Mouse (Mus musculus): ENCODE data around the gene Lhx1.

GRCm38 (mm10) chr11:84565224-84565623, 39.9 kb upstream of the Lhx1 start:
- no peak for TF ChIP-seq POLR2A (IDR thresholded peaks at IDR 0.05; ENCODE audit: insufficient read length, low read depth)
- no peak for TF ChIP-seq CEBPB (IDR thresholded peaks at IDR 0.05; ENCODE audit: insufficient read depth, poor library complexity, severe bottlenecking)
- TF ChIP-seq TCF12 (IDR thresholded peaks at IDR 0.05; ENCODE audit: insufficient read depth, poor library complexity, severe bottlenecking): no peak
- no peak for TF ChIP-seq MAX (IDR thresholded peaks at IDR 0.05; ENCODE audit: low read depth)
- TF ChIP-seq REST (IDR thresholded peaks at IDR 0.05; ENCODE audit: insufficient read depth, insufficient read length): no peak
- no peak for TF ChIP-seq TCF3 (IDR thresholded peaks at IDR 0.05; ENCODE audit: insufficient read length, low read depth)
- no peak for TF ChIP-seq POLR2AphosphoS2 (IDR thresholded peaks at IDR 0.05; ENCODE audit: insufficient read length, low read depth)
- no peak for TF ChIP-seq USF1 (IDR thresholded peaks at IDR 0.05; ENCODE audit: low read depth)
- TF ChIP-seq E2F4 (IDR thresholded peaks at IDR 0.05; ENCODE audit: insufficient read depth): no peak
- no peak for TF ChIP-seq SRF (IDR thresholded peaks at IDR 0.05; ENCODE audit: control insufficient read depth, insufficient read length, low read depth)
- no peak for TF ChIP-seq MYOD1 (IDR thresholded peaks at IDR 0.05; ENCODE audit: control insufficient read depth in 1 of 3, insufficient read length in 2 of 3, low read depth in 2 of 3)
- no peak for TF ChIP-seq MYOG (IDR thresholded peaks at IDR 0.05; ENCODE audit: control insufficient read depth in 1 of 3, insufficient read depth in 1 of 3, insufficient read length in 2 of 3, low read depth in 2 of 3)

Measured in myocyte (in vitro differentiated cells).